Comparison of ENCODE assay signal across 36 mouse cellular contexts in genomic region chr7:112409991-112410390, GRCm38 (mm10). TPM values are rescaled to one million over a fixed set of nuclear protein-coding genes. Genes with fewer than 3 reads are reported as not detected.
"Had no signal": no experiment of that assay in that cellular context is flagged by ENCODE, and none has a peak within 500 bp of the region (broad histone marks: within the 10 kb centered on the region; RNA-seq: fewer than 3 reads in every experiment).

No protein-coding gene starts in this region.

- H3K4me3 ChIP-seq: heart, embryonic 10.5 days; heart, embryonic 13.5 days; heart, embryonic 15.5 days; hindbrain, embryonic 10.5 days; hindbrain, embryonic 12.5 days; hindbrain, embryonic 13.5 days; hindbrain, embryonic 15.5 days; intestine, embryonic 15.5 days; kidney, embryonic 15.5 days; layer of hippocampus, adult 2 months; left cerebral cortex, adult 2 months had no signal

- H3K36me3 ChIP-seq: heart, embryonic 10.5 days; heart, embryonic 13.5 days; heart, embryonic 15.5 days; hindbrain, embryonic 10.5 days; hindbrain, embryonic 12.5 days; hindbrain, embryonic 13.5 days; hindbrain, embryonic 15.5 days; intestine, embryonic 15.5 days; kidney, embryonic 15.5 days had no signal

- H3K4me2 ChIP-seq: heart, embryonic 11.5 days; heart, embryonic 13.5 days; heart, embryonic 15.5 days; hindbrain, embryonic 12.5 days; hindbrain, embryonic 13.5 days; hindbrain, embryonic 14.5 days; hindbrain, embryonic 15.5 days; intestine, embryonic 15.5 days; kidney, embryonic 15.5 days had no signal

- H3K9ac ChIP-seq: heart, embryonic 13.5 days; heart, embryonic 15.5 days; hindbrain, embryonic 12.5 days; hindbrain, embryonic 13.5 days; hindbrain, embryonic 14.5 days; hindbrain, embryonic 15.5 days; intestine, embryonic 15.5 days; kidney, embryonic 15.5 days had no signal

- H3K27me3 ChIP-seq: heart, embryonic 13.5 days; heart, embryonic 15.5 days; hindbrain, embryonic 12.5 days; hindbrain, embryonic 15.5 days; intestine, embryonic 15.5 days; kidney, embryonic 15.5 days had no signal

- H3K4me1 ChIP-seq: intestine, embryonic 15.5 days had no signal

- DNase-seq: heart, postnatal 10 days; heart, postnatal 14 days; heart, postnatal 36 days; heart, postnatal 4 days; kidney, adult 11 months; kidney, adult 18-20 months; kidney, adult 2 months; kidney, adult 8-10 months; kidney, adult 9 months; kidney, postnatal 10 days; kidney, postnatal 14 days; kidney, postnatal 25 days; kidney, postnatal 36 days; kidney, postnatal 4 days; layer of hippocampus, adult 9-11 months; layer of hippocampus, postnatal 36 days had no signal

- H3K9me3 ChIP-seq: heart, embryonic 10.5 days; heart, embryonic 13.5 days; heart, embryonic 15.5 days; hindbrain, embryonic 10.5 days; hindbrain, embryonic 12.5 days; hindbrain, embryonic 13.5 days; hindbrain, embryonic 15.5 days; intestine, embryonic 15.5 days; kidney, embryonic 15.5 days had no signal

- ATAC-seq: hindbrain, embryonic 16.5 days; hindbrain, postnatal 0 days; inflammation-experienced regulatory T-cells, adult 6 months; intestine, embryonic 15.5 days; intestine, embryonic 16.5 days; intestine, postnatal 0 days had no signal

- H3K27ac ChIP-seq: heart, embryonic 10.5 days; heart, embryonic 13.5 days; heart, embryonic 15.5 days; hindbrain, embryonic 10.5 days; hindbrain, embryonic 12.5 days; hindbrain, embryonic 13.5 days; hindbrain, embryonic 14.5 days; hindbrain, embryonic 15.5 days; hindbrain, postnatal 0 days; intestine, embryonic 15.5 days; kidney, embryonic 15.5 days; kidney, postnatal 0 days; layer of hippocampus, adult 2 months; left cerebral cortex, adult 2 months had no signal

RNA-seq across cellular contexts. Expression of gene Parva, which starts 17.3 kb away (rescaled TPM):
- total RNA-seq: hematopoietic stem cell, adult 5-6 weeks had no signal
- polyA plus RNA-seq: inflammation-experienced regulatory T-cells, adult 6 months had no signal
